Mouse (Mus musculus): ENCODE measurements around the gene Hspa1l. TPM values are rescaled to one million over a fixed set of nuclear protein-coding genes. Genes with fewer than 3 reads are reported as not detected.
A peak's percentile ranks its signal among the peaks of the same experiment; 100 is the strongest.

The Hspa1l gene
- polyA plus RNA-seq, 1 experiment from 2014 or later = 1.3 TPM

- Histone ChIP-seq H3K4me2 (replicated peaks; ENCODE audit: low read depth, low read length) (no peak within 1 kb of the TSS), H3K27ac (ENCODE audit: low read depth, low read length) (no peak within 1 kb of the TSS), H3K36me3 (ENCODE audit: control insufficient read depth, insufficient read depth, low read length) (peaks cover 51% of the 10 kb centered on the region), H3K9ac (ENCODE audit: low read depth, low read length) (no peak within 1 kb of the TSS), H3K9me3 (ENCODE audit: control insufficient read depth, low read length) (no peaks in the 10 kb centered on the region), H3K4me3 (ENCODE audit: low read length) (no peak within 1 kb of the TSS), H3K4me1 (ENCODE audit: control insufficient read depth, insufficient read depth, low read length) (peaks cover 1% of the 10 kb centered on the region), H3K27me3 (ENCODE audit: control insufficient read depth, insufficient read depth, low read length) (no peaks in the 10 kb centered on the region)
- ATAC-seq (ENCODE audit: low FRiP score, low TSS enrichment) = peak; percentile 28; the same call in 1 of the 2 replicates
- 71% methylated on average over 12 of the region's 12 CpGs for WGBS
These were observed 43.9 kb downstream of the Hspa1l start, which contains the start of gene Vwa7 for GRCm38 (mm10) chr17:35016376-35016775. TSS of gene Vwa7 (plus strand) at chr17:35016579.

GRCm38 (mm10) chr17:35016791-35017705 lies 44.5 kb downstream of the Hspa1l start:
- Histone ChIP-seq H3K27me3 (ENCODE audit: control insufficient read depth, insufficient read depth, low read length) (no peaks in the 10 kb centered on the region), H3K4me3 (ENCODE audit: low read length) (no peak overlapping the region), H3K36me3 (ENCODE audit: control insufficient read depth, insufficient read depth, low read length) (peaks cover 44% of the 10 kb centered on the region), H3K4me1 (ENCODE audit: control insufficient read depth, insufficient read depth, low read length) (peaks cover 6% of the 10 kb centered on the region), H3K9ac (ENCODE audit: low read depth, low read length) (no peak overlapping the region), H3K4me2 (replicated peaks; ENCODE audit: low read depth, low read length) (no peak overlapping the region), H3K27ac (ENCODE audit: low read depth, low read length) (no peak overlapping the region), H3K9me3 (ENCODE audit: control insufficient read depth, low read length) (no peaks in the 10 kb centered on the region)
- WGBS = 79% methylated on average over 10 of the region's 10 CpGs
- ATAC-seq (ENCODE audit: low FRiP score, low TSS enrichment) = no peak

- H3K4me3 ChIP-seq (ENCODE audit: low read length) = no peak overlapping the region
- no peak overlapping the region for H3K9ac ChIP-seq (ENCODE audit: low read depth, low read length)
- H3K9me3 ChIP-seq (ENCODE audit: control insufficient read depth, low read length) = no peaks in the 10 kb centered on the region
- no peak for ATAC-seq (ENCODE audit: low FRiP score, low TSS enrichment)
- no peak overlapping the region for H3K27ac ChIP-seq (ENCODE audit: low read depth, low read length)
- H3K27me3 ChIP-seq (ENCODE audit: control insufficient read depth, insufficient read depth, low read length) = no peaks in the 10 kb centered on the region
- 75% methylated on average over 14 of the region's 14 CpGs for WGBS
- no peak overlapping the region for H3K4me2 ChIP-seq (replicated peaks; ENCODE audit: low read depth, low read length)
- peaks cover 38% of the 10 kb centered on the region for H3K36me3 ChIP-seq (ENCODE audit: control insufficient read depth, insufficient read depth, low read length)
- H3K4me1 ChIP-seq (ENCODE audit: control insufficient read depth, insufficient read depth, low read length) = peaks cover 6% of the 10 kb centered on the region
These were observed 45.2 kb downstream of the Hspa1l start for GRCm38 (mm10) chr17:35017706-35018030.

- no peak overlapping the region for H3K4me2 ChIP-seq (replicated peaks; ENCODE audit: low read depth, low read length)
- no peak overlapping the region for H3K9ac ChIP-seq (ENCODE audit: low read depth, low read length)
- H3K4me3 ChIP-seq (ENCODE audit: low read length) = no peak overlapping the region
- H3K27me3 ChIP-seq (ENCODE audit: control insufficient read depth, insufficient read depth, low read length) = no peaks in the 10 kb centered on the region
- H3K4me1 ChIP-seq (ENCODE audit: control insufficient read depth, insufficient read depth, low read length) = peaks cover 6% of the 10 kb centered on the region
- no peaks in the 10 kb centered on the region for H3K9me3 ChIP-seq (ENCODE audit: control insufficient read depth, low read length)
- no peak overlapping the region for H3K27ac ChIP-seq (ENCODE audit: low read depth, low read length)
- WGBS = 89% methylated on average over 3 of the region's 3 CpGs
- H3K36me3 ChIP-seq (ENCODE audit: control insufficient read depth, insufficient read depth, low read length) = peaks cover 33% of the 10 kb centered on the region
- no peak for ATAC-seq (ENCODE audit: low FRiP score, low TSS enrichment)
These were observed 45.7 kb downstream of the Hspa1l start for GRCm38 (mm10) chr17:35018171-35018570.

- Histone ChIP-seq H3K4me1 (ENCODE audit: control insufficient read depth, insufficient read depth, low read length) (peaks cover 8% of the 10 kb centered on the region), H3K27me3 (ENCODE audit: control insufficient read depth, insufficient read depth, low read length) (no peaks in the 10 kb centered on the region), H3K4me3 (ENCODE audit: low read length) (no peak overlapping the region), H3K9me3 (ENCODE audit: control insufficient read depth, low read length) (no peaks in the 10 kb centered on the region), H3K4me2 (replicated peaks; ENCODE audit: low read depth, low read length) (no peak overlapping the region), H3K36me3 (ENCODE audit: control insufficient read depth, insufficient read depth, low read length) (peaks cover 16% of the 10 kb centered on the region), H3K9ac (ENCODE audit: low read depth, low read length) (no peak overlapping the region), H3K27ac (ENCODE audit: low read depth, low read length) (no peak overlapping the region)
- 77% methylated on average over 11 of the region's 11 CpGs for WGBS
- no peak for ATAC-seq (ENCODE audit: low FRiP score, low TSS enrichment)
These were observed 47.4 kb downstream of the Hspa1l start for GRCm38 (mm10) chr17:35019894-35020293.

- Histone ChIP-seq H3K9ac (ENCODE audit: low read depth, low read length) (no peak overlapping the region), H3K27ac (ENCODE audit: low read depth, low read length) (no peak overlapping the region)
- 89% methylated on average over 8 of the region's 8 CpGs for WGBS
These were observed 48.0 kb downstream of the Hspa1l start for GRCm38 (mm10) chr17:35020551-35020950.

GRCm38 (mm10) chr17:35021163-35021808 lies 48.8 kb downstream of the Hspa1l start:
- H3K9me3 ChIP-seq (ENCODE audit: control insufficient read depth, low read length) = no peaks in the 10 kb centered on the region
- peaks cover 2% of the 10 kb centered on the region; the same call in 1 of the 2 replicates for H3K36me3 ChIP-seq (ENCODE audit: control insufficient read depth, insufficient read depth, low read length)
- peak; percentile 70 for ATAC-seq (ENCODE audit: low FRiP score, low TSS enrichment)
- H3K4me1 ChIP-seq (ENCODE audit: control insufficient read depth, insufficient read depth, low read length) = peaks cover 14% of the 10 kb centered on the region
- peak overlapping the region; percentile 73; the same call in 1 of the 2 replicates for H3K27ac ChIP-seq (ENCODE audit: low read depth, low read length)
- no peaks in the 10 kb centered on the region for H3K27me3 ChIP-seq (ENCODE audit: control insufficient read depth, insufficient read depth, low read length)
- H3K4me3 ChIP-seq (ENCODE audit: low read length) = 0 out of 2 replicates have a peak overlapping the region, but pooled peaks have one; percentile 10
- H3K9ac ChIP-seq (ENCODE audit: low read depth, low read length) = no peak overlapping the region
- H3K4me2 ChIP-seq (replicated peaks; ENCODE audit: low read depth, low read length) = peak overlapping the region; percentile 21; the same call in 1 of the 2 replicates
- 8% methylated on average over 17 of the region's 17 CpGs for WGBS

More at GRCm38 (mm10) chr17:35020551-35020950, 48.0 kb downstream of the Hspa1l start:
- no peak for ATAC-seq (ENCODE audit: low FRiP score, low TSS enrichment)
- no peaks in the 10 kb centered on the region for H3K9me3 ChIP-seq (ENCODE audit: control insufficient read depth, low read length)
- H3K4me3 ChIP-seq (ENCODE audit: low read length) = no peak overlapping the region
- peaks cover 10% of the 10 kb centered on the region for H3K4me1 ChIP-seq (ENCODE audit: control insufficient read depth, insufficient read depth, low read length)
- H3K36me3 ChIP-seq (ENCODE audit: control insufficient read depth, insufficient read depth, low read length) = peaks cover 9% of the 10 kb centered on the region
- no peaks in the 10 kb centered on the region for H3K27me3 ChIP-seq (ENCODE audit: control insufficient read depth, insufficient read depth, low read length)
- no peak overlapping the region for H3K4me2 ChIP-seq (replicated peaks; ENCODE audit: low read depth, low read length)

- no peak overlapping the region for H3K4me2 ChIP-seq (replicated peaks; ENCODE audit: low read depth, low read length)
- H3K9me3 ChIP-seq (ENCODE audit: control insufficient read depth, low read length) = no peaks in the 10 kb centered on the region
- no peaks in the 10 kb centered on the region; the same call in 1 of the 2 replicates for H3K36me3 ChIP-seq (ENCODE audit: control insufficient read depth, insufficient read depth, low read length)
- peaks cover 16% of the 10 kb centered on the region for H3K4me1 ChIP-seq (ENCODE audit: control insufficient read depth, insufficient read depth, low read length)
- no peak for ATAC-seq (ENCODE audit: low FRiP score, low TSS enrichment)
- H3K27me3 ChIP-seq (ENCODE audit: control insufficient read depth, insufficient read depth, low read length) = no peaks in the 10 kb centered on the region
- WGBS = 66% methylated on average over 6 of the region's 6 CpGs
- H3K9ac ChIP-seq (ENCODE audit: low read depth, low read length) = no peak overlapping the region
- H3K27ac ChIP-seq (ENCODE audit: low read depth, low read length) = peak overlapping the region; percentile 73; the same call in 1 of the 2 replicates
- no peak overlapping the region for H3K4me3 ChIP-seq (ENCODE audit: low read length)
These were observed 49.5 kb downstream of the Hspa1l start for GRCm38 (mm10) chr17:35021842-35022477.
